Mouse (Mus musculus) liver, adult 2 months (tissue): ENCODE data around the gene Zfp523.

Experiments used
- CTCF ChIP-seq: fragments of 200-500 bp; IDR thresholded peaks from 2 replicates; pipeline ENCODE4 v1.5.1; 2011; ENCODE audit warnings: low read depth, low read length, control low read depth
- POLR2A ChIP-seq: fragments of 200-500 bp; IDR thresholded peaks from 2 replicates; pipeline ENCODE4 v1.6.1; 2011; ENCODE audit warnings: low read length, control low read depth; ENCODE audit not compliant: insufficient read depth; ENCODE audit errors: extremely low read depth

DNA sequence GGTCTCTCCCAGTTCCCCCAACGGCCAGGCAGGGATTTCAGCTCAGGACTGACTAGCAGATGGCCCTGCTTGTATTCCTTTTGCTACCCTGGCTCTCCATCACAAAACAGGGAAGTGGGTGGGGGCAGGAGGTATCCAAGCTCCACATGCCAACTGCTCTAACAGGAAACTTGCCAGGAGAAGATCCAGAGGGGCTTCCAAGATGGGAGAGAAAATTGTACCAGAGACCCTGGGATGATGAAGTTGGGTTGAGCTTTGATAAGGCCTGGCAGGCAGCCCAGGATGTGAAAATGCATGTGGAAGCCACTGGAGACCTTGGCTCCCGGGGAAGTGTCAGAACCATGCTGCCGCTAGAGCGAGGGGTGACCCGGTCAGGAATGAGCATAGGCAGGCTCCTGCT, 40.7 kb upstream of the Zfp523 start:
- TF ChIP-seq CTCF = no peak
- TF ChIP-seq POLR2A = no peak
